Mouse (Mus musculus): ENCODE results near the gene Srrm3. TPM values are rescaled to one million over a fixed set of nuclear protein-coding genes. Genes with fewer than 3 reads are reported as not detected.

Gene Srrm3
- polyA plus RNA-seq, 1 experiment: not detected

GRCm38 (mm10) chr5:135890920-135891319, 84.2 kb downstream of the Srrm3 start:
- TF ChIP-seq GATA1 (IDR thresholded peaks at IDR 0.05; ENCODE audit: low read length) (no peak), TAL1 (IDR thresholded peaks at IDR 0.05; ENCODE audit: low read length) (no peak)
- Histone ChIP-seq H3K4me1 (ENCODE audit: control insufficient read depth) (no peaks in the 10 kb centered on the region), H3K9me3 (ENCODE audit: control insufficient read depth, low read length) (no peaks in the 10 kb centered on the region), H3K36me3 (ENCODE audit: control insufficient read depth) (no peaks in the 10 kb centered on the region), H3K27me3 (ENCODE audit: control insufficient read depth) (peaks cover 61% of the 10 kb centered on the region), H3K4me3 (replicated peaks) (no peak overlapping the region)

GRCm38 (mm10) chr5:135892589-135893351, 86.1 kb downstream of the Srrm3 start:
- no peaks in the 10 kb centered on the region for H3K9me3 ChIP-seq (ENCODE audit: control insufficient read depth, low read length)
- peaks cover 47% of the 10 kb centered on the region for H3K27me3 ChIP-seq (ENCODE audit: control insufficient read depth)
- H3K4me1 ChIP-seq (ENCODE audit: control insufficient read depth): no peaks in the 10 kb centered on the region
- H3K4me3 ChIP-seq (replicated peaks): no peak overlapping the region
- TF ChIP-seq TAL1 (IDR thresholded peaks at IDR 0.05; ENCODE audit: low read length): no peak
- TF ChIP-seq GATA1 (IDR thresholded peaks at IDR 0.05; ENCODE audit: low read length): no peak
- no peaks in the 10 kb centered on the region for H3K36me3 ChIP-seq (ENCODE audit: control insufficient read depth)

- no peak overlapping the region for H3K4me3 ChIP-seq (replicated peaks)
- TF ChIP-seq TAL1 (IDR thresholded peaks at IDR 0.05; ENCODE audit: low read length) (no peak), GATA1 (IDR thresholded peaks at IDR 0.05; ENCODE audit: low read length) (no peak)
- peaks cover 27% of the 10 kb centered on the region for H3K27me3 ChIP-seq (ENCODE audit: control insufficient read depth)
- H3K4me1 ChIP-seq (ENCODE audit: control insufficient read depth): no peaks in the 10 kb centered on the region
- H3K9me3 ChIP-seq (ENCODE audit: control insufficient read depth, low read length): no peaks in the 10 kb centered on the region
- no peaks in the 10 kb centered on the region for H3K36me3 ChIP-seq (ENCODE audit: control insufficient read depth)
Measured at GRCm38 (mm10) chr5:135894958-135895357, 88.3 kb downstream of the Srrm3 start.

GRCm38 (mm10) chr5:135898028-135898427, 91.3 kb downstream of the Srrm3 start:
- no peak overlapping the region for H3K4me3 ChIP-seq (replicated peaks)

GRCm38 (mm10) chr5:135898995-135899394, 92.3 kb downstream of the Srrm3 start:
- H3K36me3 ChIP-seq (ENCODE audit: control insufficient read depth): no peaks in the 10 kb centered on the region
- H3K4me3 ChIP-seq (replicated peaks): no peak overlapping the region
- H3K9me3 ChIP-seq (ENCODE audit: control insufficient read depth, low read length): no peaks in the 10 kb centered on the region; the same call in 1 of the 2 replicates
- TF ChIP-seq TAL1 (IDR thresholded peaks at IDR 0.05; ENCODE audit: low read length) (no peak), GATA1 (IDR thresholded peaks at IDR 0.05; ENCODE audit: low read length) (no peak)
- peaks cover 8% of the 10 kb centered on the region for H3K4me1 ChIP-seq (ENCODE audit: control insufficient read depth)
- peaks cover 6% of the 10 kb centered on the region; the same call in 1 of the 2 replicates for H3K27me3 ChIP-seq (ENCODE audit: control insufficient read depth)

More at GRCm38 (mm10) chr5:135898028-135898427, 91.3 kb downstream of the Srrm3 start:
- Histone ChIP-seq H3K4me1 (ENCODE audit: control insufficient read depth) (no peaks in the 10 kb centered on the region), H3K27me3 (ENCODE audit: control insufficient read depth) (peaks cover 3% of the 10 kb centered on the region), H3K9me3 (ENCODE audit: control insufficient read depth, low read length) (no peaks in the 10 kb centered on the region; the same call in 1 of the 2 replicates), H3K36me3 (ENCODE audit: control insufficient read depth) (no peaks in the 10 kb centered on the region)
- TF ChIP-seq GATA1 (IDR thresholded peaks at IDR 0.05; ENCODE audit: low read length) (no peak), TAL1 (IDR thresholded peaks at IDR 0.05; ENCODE audit: low read length) (no peak)

- no peaks in the 10 kb centered on the region for H3K36me3 ChIP-seq (ENCODE audit: control insufficient read depth)
- H3K9me3 ChIP-seq (ENCODE audit: control insufficient read depth, low read length): no peaks in the 10 kb centered on the region; the same call in 1 of the 2 replicates
- peaks cover 6% of the 10 kb centered on the region; the same call in 1 of the 2 replicates for H3K27me3 ChIP-seq (ENCODE audit: control insufficient read depth)
- no peak for TF ChIP-seq GATA1 (IDR thresholded peaks at IDR 0.05; ENCODE audit: low read length)
- TF ChIP-seq TAL1 (IDR thresholded peaks at IDR 0.05; ENCODE audit: low read length): no peak
- no peak overlapping the region for H3K4me3 ChIP-seq (replicated peaks)
- H3K4me1 ChIP-seq (ENCODE audit: control insufficient read depth): peaks cover 8% of the 10 kb centered on the region
Measured at GRCm38 (mm10) chr5:135899833-135900232, 93.1 kb downstream of the Srrm3 start.

DNA sequence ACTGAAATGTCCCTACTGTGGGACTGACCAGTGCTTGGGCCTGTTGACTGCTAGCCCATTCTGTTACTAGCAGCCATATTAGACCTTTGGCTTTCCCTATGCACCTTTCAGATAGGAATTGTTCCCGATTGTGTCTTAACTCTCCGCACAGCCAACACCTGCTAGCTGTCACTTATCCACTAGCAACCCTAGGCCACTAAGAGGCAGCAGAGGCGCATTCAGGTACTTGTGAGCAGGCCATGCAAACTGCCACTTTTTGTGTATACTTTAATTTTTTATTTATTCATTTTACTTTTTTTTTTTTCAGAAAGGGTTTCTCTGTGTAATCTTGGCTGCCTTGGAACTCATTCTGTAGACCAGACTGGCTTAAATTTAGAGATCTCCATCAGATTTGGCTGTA, 94.0 kb downstream of the Srrm3 start:
- H3K4me3 ChIP-seq (replicated peaks): no peak overlapping the region
- H3K27me3 ChIP-seq (ENCODE audit: control insufficient read depth): peaks cover 6% of the 10 kb centered on the region; the same call in 1 of the 2 replicates
- peaks cover under 1% of the 10 kb centered on the region; the same call in 1 of the 2 replicates for H3K36me3 ChIP-seq (ENCODE audit: control insufficient read depth)
- H3K9me3 ChIP-seq (ENCODE audit: control insufficient read depth, low read length): no peaks in the 10 kb centered on the region; the same call in 1 of the 2 replicates
- TF ChIP-seq TAL1 (IDR thresholded peaks at IDR 0.05; ENCODE audit: low read length) (no peak), GATA1 (IDR thresholded peaks at IDR 0.05; ENCODE audit: low read length) (no peak)
- peaks cover 8% of the 10 kb centered on the region for H3K4me1 ChIP-seq (ENCODE audit: control insufficient read depth)

GRCm38 (mm10) chr5:135901354-135902095, 94.8 kb downstream of the Srrm3 start:
- peaks cover 6% of the 10 kb centered on the region; the same call in 1 of the 2 replicates for H3K27me3 ChIP-seq (ENCODE audit: control insufficient read depth)
- H3K4me1 ChIP-seq (ENCODE audit: control insufficient read depth): peaks cover 11% of the 10 kb centered on the region
- TF ChIP-seq TAL1 (IDR thresholded peaks at IDR 0.05; ENCODE audit: low read length) (no peak), GATA1 (IDR thresholded peaks at IDR 0.05; ENCODE audit: low read length) (no peak)
- no peak overlapping the region for H3K4me3 ChIP-seq (replicated peaks)
- peaks cover 7% of the 10 kb centered on the region for H3K36me3 ChIP-seq (ENCODE audit: control insufficient read depth)
- H3K9me3 ChIP-seq (ENCODE audit: control insufficient read depth, low read length): no peaks in the 10 kb centered on the region; the same call in 1 of the 2 replicates

DNA sequence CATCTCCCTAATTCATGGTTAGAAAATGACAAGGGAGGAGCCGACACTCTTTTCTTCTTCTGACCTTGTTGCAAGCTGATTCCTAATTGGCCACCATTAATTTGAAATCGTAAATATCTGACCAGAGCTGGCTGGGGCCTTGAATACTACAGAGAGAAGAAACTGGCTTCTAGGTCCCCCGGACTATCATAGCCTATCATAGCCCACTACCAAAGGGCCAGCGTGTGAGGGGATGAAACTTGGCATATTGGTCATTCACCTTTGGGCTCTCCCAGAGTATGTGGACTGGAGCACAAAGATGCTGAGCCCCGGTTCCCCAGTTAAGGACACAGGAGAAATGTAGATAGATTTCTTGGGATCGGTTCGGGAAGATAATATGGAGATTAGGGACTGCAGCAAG, 96.4 kb downstream of the Srrm3 start:
- H3K36me3 ChIP-seq (ENCODE audit: control insufficient read depth): peaks cover 22% of the 10 kb centered on the region
- H3K9me3 ChIP-seq (ENCODE audit: control insufficient read depth, low read length): no peaks in the 10 kb centered on the region; the same call in 1 of the 2 replicates
- no peak overlapping the region for H3K4me3 ChIP-seq (replicated peaks)
- peaks cover 14% of the 10 kb centered on the region for H3K4me1 ChIP-seq (ENCODE audit: control insufficient read depth)
- H3K27me3 ChIP-seq (ENCODE audit: control insufficient read depth): peaks cover 6% of the 10 kb centered on the region; the same call in 1 of the 2 replicates
- TF ChIP-seq GATA1 (IDR thresholded peaks at IDR 0.05; ENCODE audit: low read length) (no peak), TAL1 (IDR thresholded peaks at IDR 0.05; ENCODE audit: low read length) (no peak)
